Mouse (Mus musculus): ENCODE data around the gene Nuak2.

The Nuak2 gene

GRCm38 (mm10) chr1:132298801-132299464 lies 17.0 kb upstream of the Nuak2 start:
- DNase-seq = peak; percentile 54 to 77

- DNase-seq = no peak
These were observed 16.2 kb upstream of the Nuak2 start for GRCm38 (mm10) chr1:132299744-132300143.

- no peak for DNase-seq
These were observed 14.7 kb upstream of the Nuak2 start for GRCm38 (mm10) chr1:132301242-132301641.

GRCm38 (mm10) chr1:132302341-132302866 lies 13.5 kb upstream of the Nuak2 start:
- no peak for DNase-seq

- peak in 1 of 2 experiments; percentile 56 for DNase-seq
These were observed 11.2 kb upstream of the Nuak2 start for GRCm38 (mm10) chr1:132304618-132305214.

GRCm38 (mm10) chr1:132306160-132306559 lies 9.8 kb upstream of the Nuak2 start:
- peak; percentile 72 to 88 for DNase-seq

GRCm38 (mm10) chr1:132306808-132307207 lies 9.1 kb upstream of the Nuak2 start:
- no peak for DNase-seq

GRCm38 (mm10) chr1:132307962-132308361 lies 8.0 kb upstream of the Nuak2 start:
- no peak for DNase-seq

GRCm38 (mm10) chr1:132308674-132309073 lies 7.3 kb upstream of the Nuak2 start:
- DNase-seq = no peak

GRCm38 (mm10) chr1:132310754-132311153 lies 5.2 kb upstream of the Nuak2 start:
- DNase-seq = peak; percentile 67 to 88

GRCm38 (mm10) chr1:132311174-132311859 lies 4.6 kb upstream of the Nuak2 start:
- peak in 1 of 2 experiments; percentile 67 for DNase-seq

GRCm38 (mm10) chr1:132312043-132312442 lies 3.9 kb upstream of the Nuak2 start:
- DNase-seq = no peak

- peak; percentile 88 to 92 for DNase-seq
These were observed 3.2 kb upstream of the Nuak2 start for GRCm38 (mm10) chr1:132312703-132313102.

- no peak for DNase-seq
These were observed 684 bp downstream of the Nuak2 start for GRCm38 (mm10) chr1:132316625-132316994.

- peak; percentile 74 to 76 for DNase-seq
These were observed 1.5 kb downstream of the Nuak2 start for GRCm38 (mm10) chr1:132317413-132317812.

GRCm38 (mm10) chr1:132317894-132318863 lies 2.3 kb downstream of the Nuak2 start:
- no peak for DNase-seq

- peak; percentile 94 to 95 for DNase-seq
These were observed 3.3 kb downstream of the Nuak2 start for GRCm38 (mm10) chr1:132319242-132319641.

- DNase-seq = no peak
These were observed 6.1 kb downstream of the Nuak2 start for GRCm38 (mm10) chr1:132321821-132322580.

GRCm38 (mm10) chr1:132322711-132323542 lies 7.0 kb downstream of the Nuak2 start:
- DNase-seq = peak; percentile 68 to 73

GRCm38 (mm10) chr1:132326777-132327176 lies 10.9 kb downstream of the Nuak2 start:
- peak; percentile 63 to 80 for DNase-seq

- peak in 1 of 2 experiments; percentile 47 for DNase-seq
These were observed 11.6 kb downstream of the Nuak2 start for GRCm38 (mm10) chr1:132327477-132327876.

Data from kidney, postnatal 36 days (tissue).